Mouse (Mus musculus): ENCODE results near the gene Stil. TPM values are rescaled to one million over a fixed set of nuclear protein-coding genes. Genes with fewer than 3 reads are reported as not detected.
A peak's percentile ranks its signal among the peaks of the same experiment; 100 is the strongest.
"Not testable (repeated sequence)": the region's sequence is repeated elsewhere in the genome, so short reads cannot be mapped to it uniquely, and the experiment has no call there.

The Stil gene
- total RNA-seq (2021): under 1 TPM; 0.40 to 0.57 TPM
- long read RNA-seq, experiment 1: 0 reads
- long read RNA-seq, experiment 2, partial matches to known transcripts: 0 of 1 reads
- long read RNA-seq, experiment 2, other reads (novel, unspliced or antisense): 1 of 1 reads

GRCm38 (mm10) chr4:114999773-115000428 lies at the start of gene Stil:
TSS of gene Stil (plus strand) at chr4:115000159.
- intact Hi-C loops (cut with DNase I): no loop called here
- DNase-seq (ENCODE audit: low spot score in 2 of 2): peak; percentile 96 to 98

- no peak for DNase-seq (ENCODE audit: low spot score in 2 of 2)
- intact Hi-C loops (cut with DNase I): no loop called here
These were observed 46.8 kb upstream of the Stil start for GRCm38 (mm10) chr4:114953172-114953571.

- no peak for DNase-seq (ENCODE audit: low spot score in 2 of 2)
- intact Hi-C loops (cut with DNase I): no loop called here
These were observed 42.6 kb upstream of the Stil start for GRCm38 (mm10) chr4:114957403-114957802.

GRCm38 (mm10) chr4:114958231-114958630 lies 41.7 kb upstream of the Stil start:
- intact Hi-C loops (cut with DNase I): no loop called here
- no peak for DNase-seq (ENCODE audit: low spot score in 2 of 2)

- DNase-seq (ENCODE audit: low spot score in 2 of 2): no peak
- intact Hi-C loops (cut with DNase I): no loop called here
These were observed 41.2 kb upstream of the Stil start for GRCm38 (mm10) chr4:114958786-114959185.

- intact Hi-C loops (cut with DNase I): no loop called here
- no peak for DNase-seq (ENCODE audit: low spot score in 2 of 2)
These were observed 40.4 kb upstream of the Stil start for GRCm38 (mm10) chr4:114959533-114959932.

DNA sequence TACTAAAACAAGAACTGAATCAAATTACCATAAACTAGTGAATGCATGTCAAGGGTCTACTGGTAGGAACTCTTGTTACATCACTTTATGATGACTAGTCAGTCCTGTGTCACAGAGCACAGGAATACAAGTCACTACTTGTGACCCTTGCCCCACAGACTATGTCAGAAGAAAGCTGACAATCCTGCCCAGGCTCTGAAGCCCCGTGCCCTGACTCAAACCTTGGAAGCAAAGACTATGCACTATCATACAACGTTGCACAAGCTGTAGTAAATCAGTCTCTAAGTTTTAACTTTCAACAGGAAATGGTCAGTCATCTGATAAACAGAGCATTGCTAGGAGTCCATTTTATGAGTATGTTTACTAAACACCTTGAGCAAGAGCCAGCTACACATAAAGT lies 39.1 kb upstream of the Stil start:
- intact Hi-C loops (cut with DNase I); DNase-seq (ENCODE audit: low spot score in 2 of 2): not testable (repeated sequence)

GRCm38 (mm10) chr4:114970736-114971135 lies 29.2 kb upstream of the Stil start:
- no peak for DNase-seq (ENCODE audit: low spot score in 2 of 2)
- intact Hi-C loops (cut with DNase I): no loop called here

- DNase-seq (ENCODE audit: low spot score in 2 of 2): no peak
- intact Hi-C loops (cut with DNase I): no loop called here
These were observed 26.7 kb upstream of the Stil start for GRCm38 (mm10) chr4:114973229-114973740.

DNA sequence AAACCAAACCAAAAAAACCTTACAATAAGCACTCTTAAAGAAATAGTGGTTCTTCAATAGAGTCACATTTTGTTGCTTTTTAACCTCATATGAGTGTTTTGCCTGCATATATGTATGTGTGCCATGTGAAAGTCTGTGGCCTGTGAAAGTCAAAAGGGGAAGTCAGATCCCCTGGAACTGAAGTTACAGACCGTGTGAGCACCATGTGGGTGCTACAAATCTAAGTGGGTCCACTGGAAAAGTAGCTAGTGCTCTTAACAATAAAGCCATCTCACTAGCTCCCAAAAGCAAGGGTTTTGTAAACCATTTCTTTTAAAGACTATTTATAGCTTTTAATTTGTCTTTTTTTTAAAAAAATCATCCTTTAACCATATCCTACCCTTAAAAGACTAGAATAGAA lies 17.3 kb upstream of the Stil start:
- intact Hi-C loops (cut with DNase I): no loop called here
- no peak for DNase-seq (ENCODE audit: low spot score in 2 of 2)

DNA sequence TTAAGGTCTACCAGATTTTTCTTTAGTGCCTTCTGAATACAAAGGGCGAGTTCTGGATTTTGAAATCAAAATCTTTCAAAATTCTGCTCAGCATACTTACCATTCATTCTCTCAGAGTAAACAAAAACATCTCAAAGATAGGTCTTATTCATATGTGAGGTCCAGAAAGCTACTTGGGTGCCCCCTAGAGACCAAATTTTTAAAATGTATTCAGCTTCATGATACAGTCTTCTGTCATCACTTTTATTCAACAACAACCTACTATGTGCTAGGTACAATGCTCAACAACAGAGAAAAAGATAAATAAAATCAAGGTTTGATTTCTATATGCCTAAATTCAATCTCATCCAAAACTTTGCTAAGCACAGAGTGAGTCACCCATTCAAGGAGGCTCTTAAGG lies 16.9 kb upstream of the Stil start:
- intact Hi-C loops (cut with DNase I): no loop called here

GRCm38 (mm10) chr4:114986211-114986590 lies 13.8 kb upstream of the Stil start:
- DNase-seq (ENCODE audit: low spot score in 2 of 2): no peak
- intact Hi-C loops (cut with DNase I): no loop called here

More for the DNA sequence above, 16.9 kb upstream of the Stil start:
- DNase-seq (ENCODE audit: low spot score in 2 of 2): peak in 1 of 2 experiments; percentile 10

- intact Hi-C loops (cut with DNase I): no loop called here
- peak; percentile 84 to 86 for DNase-seq (ENCODE audit: low spot score in 2 of 2)
These were observed 13.1 kb upstream of the Stil start, which contains the start of gene Cmpk1 for GRCm38 (mm10) chr4:114986591-114987432. TSS of gene Cmpk1 (minus strand) at chr4:114987241.

DNA sequence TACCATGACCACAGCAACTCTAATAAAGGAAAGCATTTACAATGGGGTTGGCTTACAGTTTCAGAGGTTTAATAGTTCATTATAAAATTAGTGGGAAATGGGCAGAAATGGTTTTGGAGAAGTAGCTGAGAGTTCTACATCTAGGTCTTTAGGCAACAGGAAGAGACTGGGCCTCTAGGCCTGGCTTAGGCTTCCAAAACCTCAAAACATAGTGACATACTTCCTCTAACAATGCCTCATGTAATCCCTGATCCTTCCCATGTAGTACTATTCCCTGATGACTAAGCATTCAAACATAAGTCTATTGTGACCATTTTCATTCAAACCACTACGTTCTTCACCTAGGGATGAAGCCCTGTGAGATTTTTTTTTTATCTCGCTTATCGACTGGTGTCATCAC lies 5.7 kb upstream of the Stil start:
- no peak for DNase-seq (ENCODE audit: low spot score in 2 of 2)
- intact Hi-C loops (cut with DNase I): no loop called here

- peak; percentile 47 to 53 for DNase-seq (ENCODE audit: low spot score in 2 of 2)
These were observed 2.9 kb upstream of the Stil start for GRCm38 (mm10) chr4:114997051-114997450.

DNA sequence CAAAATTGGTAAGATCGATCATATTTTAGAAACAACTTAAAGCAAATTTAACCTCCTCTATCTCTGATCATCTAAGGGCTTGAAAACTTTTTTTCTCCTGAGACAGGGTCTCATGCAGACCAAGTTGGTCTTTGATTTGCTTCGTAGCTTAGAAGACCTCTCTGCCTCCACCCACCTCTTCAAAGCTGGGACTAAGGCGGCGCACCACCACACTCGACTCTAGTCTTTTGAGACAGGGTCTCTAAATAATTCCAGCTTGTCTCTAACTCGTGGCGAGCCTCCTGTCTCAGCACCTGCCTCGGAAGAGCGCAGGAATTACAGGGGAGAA lies 550 bp upstream of the Stil start:
- DNase-seq (ENCODE audit: low spot score in 2 of 2): no peak
- intact Hi-C loops (cut with DNase I): no loop called here

More at GRCm38 (mm10) chr4:114997051-114997450, 2.9 kb upstream of the Stil start:
- intact Hi-C loops (cut with DNase I): no loop called here

DNA sequence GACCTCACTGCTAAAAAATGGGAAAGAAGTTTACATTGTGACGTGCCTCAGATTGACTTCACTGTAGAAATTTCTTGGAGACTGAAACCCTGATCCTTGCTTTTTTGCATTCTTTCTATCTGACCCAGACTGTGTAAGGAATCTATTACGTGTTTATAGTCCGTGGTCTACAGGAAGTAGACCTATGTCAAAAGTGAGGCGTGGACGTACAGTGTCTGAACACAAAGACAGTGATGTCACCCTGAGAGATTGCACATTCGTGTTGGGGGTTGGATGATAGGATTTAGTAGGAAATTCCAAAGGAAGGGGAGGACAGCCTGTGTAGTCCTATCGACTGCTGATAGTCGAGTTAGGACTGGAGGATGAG lies 453 bp downstream of the Stil start:
- no peak for DNase-seq (ENCODE audit: low spot score in 2 of 2)
- intact Hi-C loops (cut with DNase I): no loop called here

DNA sequence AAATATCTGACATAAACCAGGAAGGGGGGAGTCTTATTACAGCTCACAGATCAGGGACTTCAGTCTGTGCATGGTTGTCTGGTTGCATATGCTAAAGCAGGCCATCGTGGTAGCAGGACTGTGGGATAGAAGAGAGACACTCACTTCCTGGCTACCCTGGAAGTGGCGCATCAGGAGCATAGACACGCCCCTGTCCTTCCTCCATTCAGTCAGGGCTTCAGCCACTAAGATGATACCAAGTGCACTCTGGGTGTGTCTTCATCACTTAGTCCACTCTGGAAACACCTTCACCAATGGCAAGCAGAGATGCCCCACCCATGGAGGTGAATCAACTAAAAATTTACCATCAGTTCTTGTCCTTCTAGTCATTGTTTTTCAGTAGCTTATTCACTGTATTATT lies 14.3 kb downstream of the Stil start:
- intact Hi-C loops (cut with DNase I): no loop called here
- no peak for DNase-seq (ENCODE audit: low spot score in 2 of 2)

DNA sequence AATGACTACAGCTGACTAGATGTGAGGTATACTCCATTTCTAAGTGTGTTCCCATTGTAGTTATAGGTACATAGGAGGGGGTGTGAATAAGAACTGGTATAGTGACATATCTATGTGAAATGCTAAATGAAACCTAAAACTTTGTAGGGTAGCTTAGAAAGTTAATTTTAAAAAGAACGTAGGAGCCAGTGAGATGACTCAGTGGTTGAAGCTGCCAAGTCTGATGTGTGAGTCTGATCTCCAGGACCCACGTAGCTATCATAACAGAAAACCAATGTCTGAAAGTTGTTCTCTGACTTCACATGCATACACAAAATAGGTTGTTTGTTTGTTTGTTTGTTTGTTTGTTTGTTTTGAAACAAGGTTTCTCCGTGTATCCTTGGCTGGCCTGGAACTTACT lies 20.0 kb downstream of the Stil start:
- no peak for DNase-seq (ENCODE audit: low spot score in 2 of 2)
- intact Hi-C loops (cut with DNase I): no loop called here

GRCm38 (mm10) chr4:115035043-115035442 lies 35.1 kb downstream of the Stil start:
- intact Hi-C loops (cut with DNase I): loop anchor here (5.0 kb wide), 1 partner anchor 62 kb away; no protein-coding TSS in a partner anchor
- no peak for DNase-seq (ENCODE audit: low spot score in 2 of 2)
